ENCODE assay signal across 12 mouse cellular contexts in the genomic region with DNA sequence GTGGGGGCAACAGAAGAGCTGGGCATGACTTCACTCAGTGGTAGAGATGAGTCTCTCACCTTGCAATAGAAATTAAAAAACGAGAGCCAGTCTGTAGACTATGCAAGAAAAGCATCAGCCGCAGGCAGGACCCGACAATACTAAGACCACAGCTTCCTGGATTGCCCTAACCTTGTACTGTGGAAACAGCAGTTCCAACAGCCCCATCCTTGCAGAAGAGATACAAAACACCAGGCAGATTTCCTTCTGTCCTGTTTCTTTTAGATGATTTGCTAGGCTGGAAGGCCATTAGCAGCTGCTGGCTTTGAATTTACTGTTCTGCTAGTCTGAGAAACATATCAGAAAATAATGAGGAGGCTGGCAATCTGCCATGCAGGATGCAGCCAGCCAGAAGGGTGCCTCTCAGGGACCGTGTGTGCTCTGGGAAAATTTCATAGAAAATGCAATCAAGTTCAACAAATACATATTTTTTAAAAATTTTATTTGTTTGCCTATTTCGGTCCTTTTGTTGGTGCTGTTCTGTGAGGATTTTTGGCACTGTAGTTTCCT. TPM values are rescaled to one million over a fixed set of nuclear protein-coding genes. Genes with fewer than 3 reads are reported as not detected.
DNase-seq lines count a peak whose midpoint lies in the region; TF ChIP-seq lines count a peak whose summit lies in the region.
"Had no signal": no experiment of that assay in that cellular context is flagged by ENCODE, and none has a peak within 500 bp of the region (broad histone marks: within the 10 kb centered on the region; RNA-seq: fewer than 3 reads in every experiment).

No protein-coding gene starts in this region.

- no peak for TF ChIP-seq CTCF in cerebellum, adult 2 months (IDR thresholded peaks at IDR 0.05; ENCODE audit: borderline replicate concordance, insufficient read depth, low read depth, low read length)

- H3K27ac ChIP-seq in cerebellum, adult 2 months (ENCODE audit: insufficient read depth, low read length), result no peak overlapping the region
- H3K27ac ChIP-seq: heart, embryonic 15.5 days had no signal

- TF ChIP-seq POLR2A in cerebellum, adult 2 months (IDR thresholded peaks at IDR 0.05; ENCODE audit: borderline replicate concordance, insufficient read depth, low read length), result no peak

- DNase-seq in heart, postnatal 4 days, result peak; percentile 14
- DNase-seq in heart, adult 9 months (ENCODE audit: low spot score in 2 of 2), result no peak
- DNase-seq in ovary, postnatal 36 days (ENCODE audit: low spot score), result peak; percentile 19
- no peak for DNase-seq in ovary, postnatal 10 days (ENCODE audit: low spot score)
- DNase-seq in cerebellum, adult 2 months, result peak; percentile 28 to 41
- DNase-seq in layer of hippocampus, adult 9-10 months (ENCODE audit: low spot score), result peak; percentile 38
- no peak for DNase-seq in yolk sac, embryonic 10.5 days (ENCODE audit: low spot score)
- DNase-seq in right cerebral cortex, postnatal 36 days (ENCODE audit: low spot score in 2 of 2), result no peak
- DNase-seq: lung, postnatal 10 days; thymus, adult 2 months had no signal

- no peaks in the 10 kb centered on the region for H3K4me1 ChIP-seq in cerebellum, adult 2 months (ENCODE audit: control insufficient read depth, insufficient read depth, low read length)
- H3K4me1 ChIP-seq: heart, embryonic 15.5 days had no signal

- no peak overlapping the region for H3K4me3 ChIP-seq in cerebellum, adult 2 months (replicated peaks; ENCODE audit: insufficient read depth, low read depth, low read length)
- H3K4me3 ChIP-seq: erythroblast, embryonic 14.5 days; heart, embryonic 15.5 days had no signal

- H3K27me3 ChIP-seq in cerebellum, adult 2 months (ENCODE audit: control insufficient read depth, insufficient read depth, low read length), result no peaks in the 10 kb centered on the region
- H3K27me3 ChIP-seq: heart, embryonic 15.5 days had no signal

- WGBS in cerebellum, adult 2 months, result 47% methylated on average over 5 of the region's 5 CpGs

RNA-seq across cellular contexts. Expression of a gene that starts 52.9 kb away (rescaled TPM):
- not detected for total RNA-seq in heart, postnatal 4 days (2021)
- not detected in 2 replicates for polyA plus RNA-seq in cerebellum, adult 2 months (2012; rRNA removed)
- polyA plus RNA-seq: erythroblast, embryonic 14.5 days; thymus, adult 2 months had no signal

Comparison
In these comparisons a context has a peak if more than half of its experiments do, and no peak if none do; other contexts are left out.
1. DNase-seq: peak in heart, postnatal 4 days (single experiment), ovary, postnatal 36 days (single experiment), cerebellum, adult 2 months (2 of 2) and layer of hippocampus, adult 9-10 months (single experiment); none in heart, adult 9 months (0 of 2), ovary, postnatal 10 days (single experiment), yolk sac, embryonic 10.5 days (single experiment) and right cerebral cortex, postnatal 36 days (0 of 2).